Mouse (Mus musculus) small intestine, adult 2 months (tissue): Measurements from ENCODE around the gene 4930512M02Rik.

Experiments
- CTCF ChIP-seq: fragments of 200-500 bp; IDR thresholded peaks from 2 replicates; pipeline ENCODE4 v1.5.1; 2012; ENCODE audit warnings: low read depth, mild to moderate bottlenecking, control low read depth, inconsistent platforms, low read length, moderate library complexity, mixed read lengths; ENCODE audit not compliant: insufficient replicate concordance, insufficient read length; ENCODE audit errors: extremely low read depth
- POLR2A ChIP-seq: fragments of 200-500 bp; IDR thresholded peaks from 2 replicates; pipeline ENCODE4 v1.6.1; 2012; ENCODE audit warnings: low read depth, mild to moderate bottlenecking, control low read depth, inconsistent platforms, low read length, moderate library complexity

DNA sequence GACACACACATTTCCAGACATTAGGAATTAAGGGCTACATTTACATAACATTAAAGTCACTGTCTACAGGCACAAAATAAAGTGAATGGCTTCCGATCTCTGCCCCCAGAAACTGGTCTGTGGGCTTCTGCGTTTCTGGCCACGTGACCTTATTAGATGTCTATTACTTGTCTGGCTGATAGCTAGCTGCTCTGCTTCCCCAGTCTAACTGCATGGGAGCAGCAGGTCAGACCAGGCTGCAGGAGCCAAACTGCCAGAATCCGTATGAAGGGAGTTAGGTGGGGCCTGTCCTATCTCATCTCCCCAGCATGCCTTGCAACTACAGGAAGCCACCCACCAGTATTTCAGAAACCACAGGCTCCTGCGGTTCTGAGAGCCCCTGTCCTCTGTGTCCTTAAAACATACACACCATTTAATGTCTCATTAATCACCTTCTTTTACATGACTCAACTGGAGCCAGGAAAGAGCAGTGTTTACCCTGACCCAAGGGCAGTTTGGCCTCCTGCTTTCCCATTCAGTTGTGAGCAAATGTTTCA, 29.4 kb upstream of the 4930512M02Rik start:
- TF ChIP-seq POLR2A (no peak), CTCF (no peak)
